Mouse (Mus musculus) intestine, embryonic 16.5 days (tissue): ENCODE measurements around the gene Tmem219. TPM values are rescaled to one million over a fixed set of nuclear protein-coding genes. Genes with fewer than 3 reads are reported as not detected.

ENCODE experiments used
- ATAC-seq: fragments of 200-750 bp; cut with Nextera tagmentation; 2 replicates; pipeline ENCODE4 v1.8.0; 2017; ENCODE audit warnings: moderate TSS enrichment, moderate library complexity
- H3K27ac ChIP-seq: fragments of 300-500 bp; sonication (generic); 2 replicates; pipeline ENCODE4 v1.5.1; 2014; ENCODE audit warnings: mild to moderate bottlenecking, low read length
- H3K27me3 ChIP-seq: fragments of 300-500 bp; sonication (generic); replicated peaks from 2 replicates; pipeline ENCODE4 v1.6.1; 2014; ENCODE audit warnings: low read length, control low read depth, mixed read lengths; ENCODE audit not compliant: control insufficient read depth, insufficient read depth
- H3K36me3 ChIP-seq: fragments of 300-500 bp; sonication (generic); 2 replicates; pipeline ENCODE4 v1.6.1; 2014; ENCODE audit warnings: low read length, control low read depth; ENCODE audit not compliant: control insufficient read depth, insufficient read depth
- H3K4me1 ChIP-seq: fragments of 300-500 bp; sonication (generic); 2 replicates; pipeline ENCODE4 v1.6.1; 2014; ENCODE audit warnings: low read length, control low read depth, mixed read lengths; ENCODE audit not compliant: control insufficient read depth, insufficient read depth
- H3K4me2 ChIP-seq: fragments of 300-500 bp; sonication (generic); 2 replicates; pipeline ENCODE4 v1.6.1; 2014; ENCODE audit warnings: low read depth, low read length, control low read depth
- H3K4me3 ChIP-seq: fragments of 300-500 bp; sonication (generic); 2 replicates; pipeline ENCODE4 v1.5.1; 2014; ENCODE audit warnings: mild to moderate bottlenecking, low read length
- H3K9ac ChIP-seq: fragments of 300-500 bp; sonication (generic); 2 replicates; pipeline ENCODE4 v1.6.1; 2014; ENCODE audit warnings: low read depth, low read length
- H3K9me3 ChIP-seq: fragments of 300-500 bp; sonication (generic); 2 replicates; pipeline ENCODE4 v1.6.1; 2016; ENCODE audit warnings: low read length, control low read depth; ENCODE audit not compliant: control insufficient read depth
- WGBS: fragments of 180-500 bp; shearing (Covaris S2); extraction: QIAGEN DNeasy Blood & Tissue Kit; methylation state at CpG from one replicate; pipeline ENCODE4 v1.1.7; 2014; 5-methylcytosine and 5-hydroxymethylcytosine counted together
- polyA plus RNA-seq: library from polyadenylated mRNA; unstranded; fragments of >200 nt; fragmentation: Nextera tagmentation; extraction: Ambion mirVana; gene quantifications from 2 replicates; pipeline ENCODE4 v1.2.1, GENCODE M21; 2015

Tmem219 gene
- polyA plus RNA-seq, 1 experiment from 2014 or later: 34.1 TPM

DNA sequence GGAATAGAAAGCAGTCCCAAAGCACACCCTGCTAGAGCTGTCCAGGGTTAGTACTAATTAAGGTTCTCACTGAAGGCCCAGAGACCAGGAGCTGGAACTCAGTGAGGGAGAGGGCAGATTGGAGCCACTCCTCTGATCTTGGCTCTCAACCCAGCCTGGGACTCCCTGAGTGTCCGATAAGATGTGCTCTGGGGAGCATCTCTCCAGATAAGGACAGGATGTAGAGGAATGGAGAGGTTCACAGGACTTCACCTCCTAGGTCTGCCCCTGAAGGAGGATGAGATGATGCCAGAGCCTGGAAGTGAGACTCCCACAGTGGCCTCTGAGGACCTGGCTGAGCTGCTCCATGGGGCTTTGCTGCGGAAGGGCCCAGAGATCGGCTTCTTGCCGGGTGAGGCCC is 29.0 kb upstream of the Tmem219 start:
- H3K27me3 ChIP-seq: peaks cover 13% of the 10 kb centered on the region
- no peaks in the 10 kb centered on the region for H3K36me3 ChIP-seq
- 21% methylated on average over 4 of the region's 4 CpGs for WGBS
- peaks cover 11% of the 10 kb centered on the region for H3K4me1 ChIP-seq
- H3K4me2 ChIP-seq: no peak overlapping the region
- H3K9me3 ChIP-seq: no peaks in the 10 kb centered on the region
- no peak overlapping the region for H3K27ac ChIP-seq
- H3K4me3 ChIP-seq: no peak overlapping the region
- ATAC-seq: no peak
- H3K9ac ChIP-seq: no peak overlapping the region

- no peaks in the 10 kb centered on the region for H3K36me3 ChIP-seq
- no peaks in the 10 kb centered on the region for H3K9me3 ChIP-seq
- peaks cover 13% of the 10 kb centered on the region for H3K27me3 ChIP-seq
- H3K4me2 ChIP-seq: peak overlapping the region; percentile 100
- no peak for ATAC-seq
- peak overlapping the region; percentile 58 for H3K4me3 ChIP-seq
- no peak overlapping the region for H3K27ac ChIP-seq
- H3K4me1 ChIP-seq: peaks cover 11% of the 10 kb centered on the region
- 6% methylated on average over 26 of the region's 26 CpGs for WGBS
- no peak overlapping the region for H3K9ac ChIP-seq
These were observed 28.2 kb upstream of the Tmem219 start for GRCm38 (mm10) chr7:126950647-126951615.

DNA sequence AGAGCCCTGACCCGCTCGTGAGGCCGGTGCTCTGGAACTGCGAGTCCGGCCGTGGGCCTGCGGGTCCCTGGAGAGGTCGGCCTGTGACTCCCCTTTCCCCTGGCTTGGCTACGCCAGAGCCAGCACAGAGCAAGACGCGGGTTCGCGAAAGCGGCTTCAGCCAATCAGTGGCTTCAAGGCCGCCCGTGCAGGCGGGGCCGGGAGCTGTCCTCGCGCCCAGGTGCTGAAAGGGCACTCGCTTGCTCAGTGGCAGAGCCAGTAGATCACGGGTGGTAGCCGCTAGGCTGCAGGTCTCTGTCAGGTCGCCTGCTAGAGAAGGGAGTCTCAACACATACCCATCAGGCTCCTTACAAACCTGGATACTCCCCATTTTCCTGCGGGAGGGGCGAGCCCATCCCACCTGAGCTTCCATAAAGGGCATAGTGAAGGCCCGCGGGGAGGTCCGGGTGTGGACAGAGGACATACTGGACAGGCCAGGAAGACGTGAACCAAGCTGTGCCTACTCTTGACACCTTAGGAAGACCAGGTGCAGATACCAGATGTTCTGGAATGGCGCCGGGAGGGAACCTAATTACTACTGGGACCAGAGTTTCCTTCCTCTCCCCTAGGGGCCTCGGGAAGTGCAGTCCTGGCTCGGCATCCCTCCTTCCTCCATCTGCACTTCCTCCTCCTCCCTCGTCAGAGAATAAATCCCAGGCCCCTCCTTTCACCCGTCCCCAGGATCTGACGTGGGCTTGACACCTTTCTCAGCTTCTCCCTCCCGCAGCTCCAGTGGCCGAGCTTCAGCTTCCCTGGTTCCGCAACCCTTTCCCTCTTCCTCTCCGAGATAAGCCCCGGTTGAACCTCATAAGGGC is 27.3 kb upstream of the Tmem219 start, which contains the start of gene Sez6l2:
TSS of gene Sez6l2 (plus strand) at position 771 of the 854 bp plus-strand sequence.
- Histone ChIP-seq H3K36me3 (no peaks in the 10 kb centered on the region), H3K9ac (peak within 1 kb of the TSS; percentile 27; the same call in 1 of the 2 replicates), H3K27me3 (peaks cover 13% of the 10 kb centered on the region), H3K4me2 (peak within 1 kb of the TSS; percentile 100), H3K4me3 (peak within 1 kb of the TSS; percentile 58), H3K4me1 (peaks cover 11% of the 10 kb centered on the region), H3K27ac (no peak within 1 kb of the TSS), H3K9me3 (no peaks in the 10 kb centered on the region)
- peak; percentile 90 for ATAC-seq
- 1% methylated on average over 42 of the region's 42 CpGs for WGBS

DNA sequence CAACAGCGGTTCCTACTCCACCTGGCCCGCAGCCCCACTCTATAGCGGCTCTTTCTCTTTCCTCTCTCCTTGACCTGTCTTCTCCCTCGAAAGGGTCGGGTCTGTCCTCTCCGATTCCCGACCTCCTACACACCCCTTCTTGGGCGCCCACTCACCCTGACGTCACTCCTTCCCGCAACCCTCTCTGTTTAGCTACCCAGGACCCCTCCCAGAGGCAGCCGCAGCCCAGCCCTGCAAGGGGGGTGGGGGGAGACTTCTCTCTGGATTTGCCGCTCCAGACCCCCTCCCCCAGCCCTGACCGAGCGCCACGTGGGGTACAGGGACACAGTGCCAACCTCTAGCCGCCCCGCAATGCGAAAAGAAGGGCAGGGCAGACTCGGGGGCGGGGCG is 26.7 kb upstream of the Tmem219 start, which contains the start of gene Asphd1:
TSS of gene Asphd1 (minus strand) at position 180 of the 390 bp plus-strand sequence.
- H3K4me1 ChIP-seq: peaks cover 11% of the 10 kb centered on the region
- H3K4me3 ChIP-seq: peak within 1 kb of the TSS; percentile 58
- H3K27me3 ChIP-seq: peaks cover 13% of the 10 kb centered on the region
- no peaks in the 10 kb centered on the region for H3K36me3 ChIP-seq
- ATAC-seq: peak; percentile 66
- WGBS: 2% methylated on average over 21 of the region's 21 CpGs
- no peaks in the 10 kb centered on the region for H3K9me3 ChIP-seq
- H3K9ac ChIP-seq: peak within 1 kb of the TSS; percentile 27; the same call in 1 of the 2 replicates
- H3K4me2 ChIP-seq: peak within 1 kb of the TSS; percentile 100
- H3K27ac ChIP-seq: no peak within 1 kb of the TSS

DNA sequence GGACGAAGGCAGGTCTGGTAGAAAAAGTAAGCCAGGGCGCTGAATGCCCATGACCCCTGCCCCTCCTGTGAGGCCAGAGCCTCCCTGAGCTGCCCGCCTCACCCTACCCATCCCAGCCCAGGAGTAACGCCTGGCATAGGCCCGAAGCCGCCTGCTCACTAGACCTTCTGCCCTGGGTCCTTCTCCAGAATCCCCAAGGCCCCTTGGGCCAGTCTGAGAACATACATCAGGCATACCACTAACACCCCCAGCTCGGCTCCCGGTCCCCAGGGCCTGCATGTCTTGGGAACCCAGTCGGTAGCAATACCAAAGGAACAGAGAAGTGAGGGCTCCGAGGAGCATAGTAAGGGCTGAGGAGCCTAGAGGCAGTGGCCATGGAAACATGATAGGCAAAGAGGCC is 25.9 kb upstream of the Tmem219 start:
- peaks cover 13% of the 10 kb centered on the region for H3K27me3 ChIP-seq
- no peak overlapping the region for H3K4me2 ChIP-seq
- no peak for ATAC-seq
- no peak overlapping the region for H3K27ac ChIP-seq
- 83% methylated on average over 10 of the region's 10 CpGs for WGBS
- H3K4me1 ChIP-seq: peaks cover 11% of the 10 kb centered on the region
- no peaks in the 10 kb centered on the region for H3K36me3 ChIP-seq
- H3K9me3 ChIP-seq: no peaks in the 10 kb centered on the region
- H3K4me3 ChIP-seq: no peak overlapping the region
- H3K9ac ChIP-seq: no peak overlapping the region

DNA sequence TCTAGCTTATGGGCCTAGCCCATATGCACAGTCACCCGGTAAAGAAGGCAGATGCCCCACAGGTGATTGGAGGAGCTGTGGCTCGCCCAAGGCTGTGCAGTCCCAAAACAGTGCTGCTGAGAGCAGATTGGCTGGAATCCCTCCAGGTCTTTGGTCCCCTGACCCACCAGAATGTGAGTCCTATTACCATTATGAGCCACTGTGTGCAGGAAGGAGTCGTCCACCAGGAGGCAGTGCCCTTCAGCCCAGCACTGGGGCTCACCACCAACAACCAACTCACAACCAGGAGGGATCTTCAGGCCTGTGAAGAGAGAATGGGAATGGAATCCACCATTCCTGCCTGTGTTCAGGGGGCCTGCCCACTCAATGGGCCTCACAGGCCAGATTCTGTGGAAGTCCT is 23.8 kb upstream of the Tmem219 start:
- ATAC-seq: no peak
- H3K36me3 ChIP-seq: no peaks in the 10 kb centered on the region
- H3K27me3 ChIP-seq: peaks cover 10% of the 10 kb centered on the region
- H3K4me2 ChIP-seq: no peak overlapping the region
- H3K4me1 ChIP-seq: peaks cover 11% of the 10 kb centered on the region
- H3K4me3 ChIP-seq: no peak overlapping the region
- no peaks in the 10 kb centered on the region for H3K9me3 ChIP-seq
- WGBS: 51% methylated on average over 3 of the region's 3 CpGs
- H3K27ac ChIP-seq: no peak overlapping the region
- H3K9ac ChIP-seq: no peak overlapping the region

DNA sequence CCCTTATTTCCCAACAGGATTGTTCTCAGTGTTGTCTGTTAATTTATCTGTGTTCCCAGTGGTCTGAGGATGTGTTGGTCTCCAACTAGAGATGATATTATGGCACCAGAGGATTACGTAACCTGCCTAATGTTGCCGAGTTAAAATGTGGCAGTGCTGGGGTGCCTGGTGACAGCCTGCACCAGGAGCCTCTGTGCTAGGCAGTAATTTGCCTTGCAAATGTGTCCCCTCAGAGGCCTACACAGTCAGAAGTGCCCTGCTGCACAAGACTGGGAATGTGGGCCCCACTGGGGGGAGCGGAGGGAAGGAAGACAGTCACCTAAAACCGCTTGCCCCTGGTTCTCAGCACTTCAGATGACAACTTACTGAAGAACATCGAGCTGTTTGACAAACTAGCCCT is 19.1 kb upstream of the Tmem219 start:
- Histone ChIP-seq H3K4me3 (no peak overlapping the region), H3K4me2 (no peak overlapping the region), H3K4me1 (no peaks in the 10 kb centered on the region), H3K27me3 (no peaks in the 10 kb centered on the region), H3K9ac (no peak overlapping the region), H3K36me3 (no peaks in the 10 kb centered on the region), H3K27ac (no peak overlapping the region), H3K9me3 (no peaks in the 10 kb centered on the region)
- no peak for ATAC-seq
- 81% methylated on average over 5 of the region's 5 CpGs for WGBS

- WGBS: 43% methylated on average over 6 of the region's 6 CpGs
- Histone ChIP-seq H3K4me1 (no peaks in the 10 kb centered on the region), H3K36me3 (no peaks in the 10 kb centered on the region), H3K4me3 (no peak overlapping the region), H3K27ac (no peak overlapping the region), H3K9me3 (no peaks in the 10 kb centered on the region), H3K27me3 (no peaks in the 10 kb centered on the region), H3K9ac (no peak overlapping the region), H3K4me2 (no peak overlapping the region)
- ATAC-seq: no peak
These were observed 18.5 kb upstream of the Tmem219 start for GRCm38 (mm10) chr7:126941171-126941570.

- H3K4me1 ChIP-seq: peaks cover 6% of the 10 kb centered on the region; the same call in 1 of the 2 replicates
- H3K27me3 ChIP-seq: no peaks in the 10 kb centered on the region
- H3K4me3 ChIP-seq: no peak overlapping the region
- H3K9me3 ChIP-seq: no peaks in the 10 kb centered on the region
- ATAC-seq: no peak
- no peak overlapping the region for H3K9ac ChIP-seq
- WGBS: 81% methylated on average over 2 of the region's 2 CpGs
- no peak overlapping the region for H3K4me2 ChIP-seq
- no peak overlapping the region for H3K27ac ChIP-seq
- H3K36me3 ChIP-seq: 0 out of 2 replicates have a peak, but pooled peaks cover 8% of the 10 kb centered on the region
These were observed 9.9 kb upstream of the Tmem219 start for GRCm38 (mm10) chr7:126932652-126933051.
